In the genomic region with DNA sequence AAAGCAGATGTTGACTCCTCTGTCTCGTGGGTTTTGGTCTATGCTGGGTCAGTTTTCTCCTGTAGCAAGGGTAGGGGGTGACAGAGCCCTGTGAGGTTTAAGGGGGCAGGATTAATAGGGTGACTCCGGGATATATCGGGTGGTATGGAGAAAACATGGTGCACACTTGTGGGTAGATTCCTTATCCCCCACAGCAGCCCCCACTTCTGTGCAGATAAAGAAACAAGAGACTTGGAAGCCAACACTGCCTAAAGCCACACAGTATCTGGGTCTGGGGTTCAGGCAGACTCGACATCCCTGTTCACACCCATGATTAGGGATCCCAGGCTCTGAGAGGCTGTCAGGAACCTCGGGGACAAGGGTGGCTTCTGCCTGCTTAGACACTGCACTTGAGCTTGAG, we compare ENCODE assay signal across 27 mouse cellular contexts.
DNase-seq lines count a peak whose midpoint lies in the region; ATAC-seq lines count a peak whose summit lies in the region.
"Had no signal": no experiment of that assay in that cellular context is flagged by ENCODE, and none has a peak within 500 bp of the region (broad histone marks: within the 10 kb centered on the region; RNA-seq: fewer than 3 reads in every experiment).

No protein-coding gene starts in this region.

- no peak for DNase-seq in heart, adult 11 months
- no peak for DNase-seq in right cerebral cortex, postnatal 36 days (ENCODE audit: low spot score in 2 of 2)
- DNase-seq: adrenal gland, postnatal 10 days; B cell, adult 2 months; cerebellum, adult 18-20 months; cerebellum, postnatal 14 days; gastrocnemius, postnatal 10 days; heart, adult 18-20 months; kidney, postnatal 25 days; layer of hippocampus, postnatal 36 days; lung, adult 18-20 months; lung, postnatal 10 days; thymus, adult 2 months had no signal

- H3K4me2 ChIP-seq in heart, embryonic 14.5 days (ENCODE audit: low read length), result no peak overlapping the region
- no peak overlapping the region for H3K4me2 ChIP-seq in embryonic facial prominence, embryonic 13.5 days
- H3K4me2 ChIP-seq: forebrain, embryonic 15.5 days; limb, embryonic 13.5 days; midbrain, embryonic 15.5 days; neural tube, embryonic 15.5 days had no signal

- H3K9ac ChIP-seq in heart, embryonic 14.5 days (ENCODE audit: low read length), result peak overlapping the region; percentile 21; the same call in 1 of the 2 replicates
- H3K9ac ChIP-seq in embryonic facial prominence, embryonic 13.5 days, result 0 out of 2 replicates have a peak overlapping the region, but pooled peaks have one; percentile 0
- H3K9ac ChIP-seq: forebrain, embryonic 15.5 days; limb, embryonic 13.5 days; midbrain, embryonic 15.5 days; neural tube, embryonic 15.5 days had no signal

- H3K4me3 ChIP-seq in heart, embryonic 14.5 days (ENCODE audit: control insufficient read depth in 1 of 2, insufficient read depth in 1 of 2, low read depth in 1 of 2, low read length in 2 of 2), result no peak overlapping the region
- peak overlapping the region; percentile 21 for H3K4me3 ChIP-seq in megakaryocyte, embryonic 14.5 days (replicated peaks)
- H3K4me3 ChIP-seq in embryonic facial prominence, embryonic 13.5 days, result no peak overlapping the region
- H3K4me3 ChIP-seq: forebrain, embryonic 15.5 days; layer of hippocampus, adult 2 months; limb, embryonic 13.5 days; midbrain, embryonic 15.5 days; myocyte; neural tube, embryonic 15.5 days had no signal

- no peak for ATAC-seq in heart, embryonic 14.5 days (ENCODE audit: insufficient number of reproducible peaks, insufficient read depth, low FRiP score, low read depth)
- ATAC-seq in megakaryocyte, adult 5-6 weeks (ENCODE audit: poor library complexity, severe bottlenecking), result no peak
- ATAC-seq in embryonic facial prominence, embryonic 13.5 days (ENCODE audit: insufficient number of reproducible peaks, insufficient read depth, low FRiP score, low TSS enrichment, low read depth), result no peak
- ATAC-seq in megakaryocyte progenitor cell, adult 5-6 weeks (replicated peaks; ENCODE audit: poor library complexity), result peak; percentile 15; the same call in 1 of the 2 replicates
- ATAC-seq: forebrain, embryonic 15.5 days; intestine, postnatal 0 days; midbrain, embryonic 15.5 days had no signal

- H3K27ac ChIP-seq in heart, embryonic 14.5 days (replicated peaks in 1 of 2; ENCODE audit: control insufficient read depth in 1 of 2, insufficient read depth in 1 of 2, low read depth in 2 of 2, low read length in 2 of 2), result no peak overlapping the region
- H3K27ac ChIP-seq in embryonic facial prominence, embryonic 13.5 days, result no peak overlapping the region
- H3K27ac ChIP-seq: forebrain, embryonic 15.5 days; layer of hippocampus, adult 2 months; limb, embryonic 13.5 days; midbrain, embryonic 15.5 days; stomach, postnatal 0 days had no signal

- H3K9me3 ChIP-seq in heart, embryonic 14.5 days (ENCODE audit: control insufficient read depth, low read length), result no peaks in the 10 kb centered on the region
- no peaks in the 10 kb centered on the region for H3K9me3 ChIP-seq in megakaryocyte, embryonic 14.5 days
- no peaks in the 10 kb centered on the region for H3K9me3 ChIP-seq in embryonic facial prominence, embryonic 13.5 days
- H3K9me3 ChIP-seq: forebrain, embryonic 15.5 days; G1E; limb, embryonic 13.5 days; midbrain, embryonic 15.5 days; neural tube, embryonic 15.5 days had no signal

- H3K36me3 ChIP-seq in heart, embryonic 14.5 days (ENCODE audit: control insufficient read depth, insufficient read depth, low read length), result no peaks in the 10 kb centered on the region
- H3K36me3 ChIP-seq in megakaryocyte, embryonic 14.5 days (replicated peaks; ENCODE audit: low read length), result no peaks in the 10 kb centered on the region
- no peaks in the 10 kb centered on the region for H3K36me3 ChIP-seq in embryonic facial prominence, embryonic 13.5 days
- H3K36me3 ChIP-seq: forebrain, embryonic 15.5 days; G1E; limb, embryonic 13.5 days; midbrain, embryonic 15.5 days; neural tube, embryonic 15.5 days had no signal

- 46% methylated on average over 5 of the region's 5 CpGs for WGBS in heart, embryonic 14.5 days
- 64% methylated on average over 5 of the region's 5 CpGs for WGBS in embryonic facial prominence, embryonic 13.5 days

- H3K27me3 ChIP-seq in heart, embryonic 14.5 days (ENCODE audit: control insufficient read depth, insufficient read depth, low read length), result no peaks in the 10 kb centered on the region
- H3K27me3 ChIP-seq in megakaryocyte, embryonic 14.5 days (replicated peaks), result no peaks in the 10 kb centered on the region
- H3K27me3 ChIP-seq in embryonic facial prominence, embryonic 13.5 days, result no peaks in the 10 kb centered on the region
- H3K27me3 ChIP-seq: forebrain, embryonic 15.5 days; limb, embryonic 13.5 days; midbrain, embryonic 15.5 days; neural tube, embryonic 15.5 days had no signal

- H3K4me1 ChIP-seq in heart, embryonic 14.5 days (ENCODE audit: control insufficient read depth in 2 of 2, insufficient read depth in 2 of 2, low read length in 2 of 2), result peaks cover 53 to 68% of the 10 kb centered on the region in 2 experiments
- H3K4me1 ChIP-seq in megakaryocyte, embryonic 14.5 days, result peaks cover 100% of the 10 kb centered on the region
- H3K4me1 ChIP-seq in embryonic facial prominence, embryonic 13.5 days, result peaks cover 97% of the 10 kb centered on the region
